Mouse (Mus musculus): ENCODE results near the gene Gm29666. TPM values are rescaled to one million over a fixed set of nuclear protein-coding genes. Genes with fewer than 3 reads are reported as not detected.

Gm29666 gene
- polyA plus RNA-seq, 1 experiment from 2014 or later: 0.13 TPM

DNA sequence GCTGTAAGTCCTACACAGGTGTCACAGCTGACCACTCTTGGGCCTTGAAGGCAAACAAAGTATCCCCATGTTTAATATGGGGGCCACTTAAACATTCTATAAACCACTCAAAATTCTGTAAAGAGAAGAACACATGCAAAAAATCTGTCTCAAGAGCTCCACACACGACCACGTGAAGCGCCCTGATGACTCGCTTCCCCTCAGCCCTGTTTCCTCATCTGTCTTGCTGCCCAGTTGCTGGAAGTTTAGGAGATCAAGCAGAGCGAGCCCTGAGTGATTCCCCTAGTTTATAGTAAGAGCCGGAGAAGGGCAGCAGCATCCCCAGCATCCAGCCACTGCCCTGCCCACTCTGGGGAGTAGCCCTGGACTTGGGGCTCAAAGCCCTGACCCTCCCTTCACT is 40.1 kb upstream of the Gm29666 start:
- H3K9ac ChIP-seq (replicated peaks): no peak overlapping the region
- H3K4me3 ChIP-seq (ENCODE audit: low read depth, low read length): no peak overlapping the region
- no peak overlapping the region for H3K4me2 ChIP-seq (ENCODE audit: low read depth, low read length)
- no peaks in the 10 kb centered on the region for H3K9me3 ChIP-seq (ENCODE audit: low read length)
- H3K4me1 ChIP-seq (ENCODE audit: insufficient read depth): no peaks in the 10 kb centered on the region
- H3K27ac ChIP-seq (ENCODE audit: low read depth): no peak overlapping the region
- 0 out of 2 replicates have a peak, but pooled peaks cover 5% of the 10 kb centered on the region for H3K36me3 ChIP-seq (replicated peaks; ENCODE audit: insufficient read depth, low read length)
- DNase-seq (no peak), ATAC-seq (no peak)
- no peaks in the 10 kb centered on the region for H3K27me3 ChIP-seq (ENCODE audit: insufficient read depth, low read length)
- no peak for TF ChIP-seq CTCF (IDR thresholded peaks at IDR 0.05; ENCODE audit: low read depth)
- TF ChIP-seq EP300 (IDR thresholded peaks at IDR 0.05; ENCODE audit: low read depth): no peak
- 65% methylated on average over 6 of the region's 6 CpGs for WGBS (ENCODE audit: insufficient replicate concordance)

DNA sequence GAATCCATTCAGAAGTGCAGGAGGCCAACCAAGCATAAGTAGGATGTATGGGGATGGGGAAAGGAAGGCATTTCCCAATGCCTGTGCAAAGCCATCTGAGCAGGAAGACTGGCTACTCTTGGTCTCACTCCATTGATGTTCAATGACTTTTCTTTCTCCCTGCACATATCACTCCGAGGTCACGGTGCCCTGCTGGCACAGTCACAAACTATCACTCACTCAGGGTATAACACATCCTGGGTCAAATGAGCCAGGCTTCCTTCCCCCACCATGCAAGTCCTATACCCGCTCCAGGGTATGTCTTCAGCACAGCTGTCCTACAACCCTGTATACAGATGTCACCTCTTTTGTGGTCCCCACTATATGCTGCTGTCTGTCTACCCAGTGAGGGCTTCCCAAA is 38.5 kb upstream of the Gm29666 start:
- H3K27ac ChIP-seq (ENCODE audit: low read depth): no peak overlapping the region
- no peak for ATAC-seq
- no peaks in the 10 kb centered on the region for H3K27me3 ChIP-seq (ENCODE audit: insufficient read depth, low read length)
- H3K9ac ChIP-seq (replicated peaks): no peak overlapping the region
- no peak overlapping the region for H3K4me2 ChIP-seq (ENCODE audit: low read depth, low read length)
- no peaks in the 10 kb centered on the region for H3K4me1 ChIP-seq (ENCODE audit: insufficient read depth)
- no peak overlapping the region for H3K4me3 ChIP-seq (ENCODE audit: low read depth, low read length)
- TF ChIP-seq EP300 (IDR thresholded peaks at IDR 0.05; ENCODE audit: low read depth) (no peak), CTCF (IDR thresholded peaks at IDR 0.05; ENCODE audit: low read depth) (no peak)
- WGBS (ENCODE audit: insufficient replicate concordance): 77% methylated on average over 3 of the region's 3 CpGs
- H3K36me3 ChIP-seq (replicated peaks; ENCODE audit: insufficient read depth, low read length): peaks cover 10% of the 10 kb centered on the region
- no peaks in the 10 kb centered on the region for H3K9me3 ChIP-seq (ENCODE audit: low read length)
- no peak for DNase-seq

DNA sequence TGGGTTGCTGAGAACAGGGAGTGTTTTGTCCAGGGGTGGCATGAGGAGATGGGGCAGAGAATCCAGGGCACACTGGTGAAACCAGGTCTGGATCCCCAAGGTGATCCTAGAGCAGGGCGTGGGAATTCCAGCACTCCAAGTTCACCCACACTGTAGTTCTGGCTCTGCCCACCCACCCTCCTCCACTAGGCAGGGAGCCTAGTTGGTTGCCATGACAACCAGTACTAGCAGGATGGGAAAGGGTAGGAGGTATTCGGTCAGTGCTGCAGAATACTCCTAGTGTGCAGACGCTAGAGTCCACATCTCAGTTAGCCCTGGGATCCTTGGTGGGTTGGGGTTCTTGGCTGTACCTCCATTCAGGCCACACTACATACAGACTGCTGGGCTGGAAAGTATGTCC is 38.0 kb upstream of the Gm29666 start:
- Histone ChIP-seq H3K9ac (replicated peaks) (no peak overlapping the region), H3K9me3 (ENCODE audit: low read length) (no peaks in the 10 kb centered on the region), H3K4me2 (ENCODE audit: low read depth, low read length) (no peak overlapping the region), H3K36me3 (replicated peaks; ENCODE audit: insufficient read depth, low read length) (peaks cover 10% of the 10 kb centered on the region), H3K27ac (ENCODE audit: low read depth) (no peak overlapping the region), H3K4me1 (ENCODE audit: insufficient read depth) (no peaks in the 10 kb centered on the region), H3K4me3 (ENCODE audit: low read depth, low read length) (no peak overlapping the region), H3K27me3 (ENCODE audit: insufficient read depth, low read length) (no peaks in the 10 kb centered on the region)
- ATAC-seq (no peak), DNase-seq (no peak)
- TF ChIP-seq CTCF (IDR thresholded peaks at IDR 0.05; ENCODE audit: low read depth) (no peak), EP300 (IDR thresholded peaks at IDR 0.05; ENCODE audit: low read depth) (no peak)
- WGBS (ENCODE audit: insufficient replicate concordance): 74% methylated on average over 3 of the region's 3 CpGs

GRCm38 (mm10) chr15:84953259-84953658 is 33.4 kb upstream of the Gm29666 start:
- peaks cover 18% of the 10 kb centered on the region for H3K36me3 ChIP-seq (replicated peaks; ENCODE audit: insufficient read depth, low read length)

DNA sequence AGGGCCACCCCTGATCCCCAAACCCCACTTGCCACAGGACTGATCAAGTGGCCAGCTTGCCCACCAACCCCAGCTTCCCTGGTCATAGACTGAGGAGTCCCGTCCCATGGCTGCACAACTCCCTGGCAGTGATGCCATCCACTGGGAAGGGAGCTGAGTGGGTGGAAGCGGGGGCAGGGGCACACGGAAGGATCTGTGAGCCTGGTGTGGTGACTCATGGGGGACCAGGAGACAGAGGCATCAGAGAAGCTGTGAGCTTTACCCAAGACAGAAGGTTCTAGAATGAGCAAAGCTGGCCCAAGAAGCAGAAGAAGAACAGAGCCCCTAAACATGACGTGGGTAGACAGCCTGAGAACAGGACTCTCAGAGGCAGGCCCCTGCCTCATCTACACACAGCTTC is 30.2 kb upstream of the Gm29666 start:
- H3K27me3 ChIP-seq (ENCODE audit: insufficient read depth, low read length): no peaks in the 10 kb centered on the region
- H3K27ac ChIP-seq (ENCODE audit: low read depth): no peak overlapping the region
- no peak overlapping the region for H3K9ac ChIP-seq (replicated peaks)
- peaks cover 13% of the 10 kb centered on the region for H3K36me3 ChIP-seq (replicated peaks; ENCODE audit: insufficient read depth, low read length)
- ATAC-seq (no peak), DNase-seq (no peak)
- 81% methylated on average over 4 of the region's 4 CpGs for whole genome bisulfite sequencing (ENCODE audit: insufficient replicate concordance)
- no peak for TF ChIP-seq EP300 (IDR thresholded peaks at IDR 0.05; ENCODE audit: low read depth)
- no peak for TF ChIP-seq CTCF (IDR thresholded peaks at IDR 0.05; ENCODE audit: low read depth)
- no peaks in the 10 kb centered on the region for H3K9me3 ChIP-seq (ENCODE audit: low read length)
- H3K4me2 ChIP-seq (ENCODE audit: low read depth, low read length): no peak overlapping the region
- no peak overlapping the region for H3K4me3 ChIP-seq (ENCODE audit: low read depth, low read length)
- H3K4me1 ChIP-seq (ENCODE audit: insufficient read depth): no peaks in the 10 kb centered on the region

More at GRCm38 (mm10) chr15:84953259-84953658, 33.4 kb upstream of the Gm29666 start:
- no peak for DNase-seq
- Histone ChIP-seq H3K9me3 (ENCODE audit: low read length) (no peaks in the 10 kb centered on the region), H3K4me1 (ENCODE audit: insufficient read depth) (no peaks in the 10 kb centered on the region), H3K4me2 (ENCODE audit: low read depth, low read length) (no peak overlapping the region), H3K9ac (replicated peaks) (no peak overlapping the region), H3K4me3 (ENCODE audit: low read depth, low read length) (no peak overlapping the region), H3K27ac (ENCODE audit: low read depth) (no peak overlapping the region), H3K27me3 (ENCODE audit: insufficient read depth, low read length) (no peaks in the 10 kb centered on the region)
- 88% methylated on average over 11 of the region's 11 CpGs for WGBS (ENCODE audit: insufficient replicate concordance)
- TF ChIP-seq CTCF (IDR thresholded peaks at IDR 0.05; ENCODE audit: low read depth) (no peak), EP300 (IDR thresholded peaks at IDR 0.05; ENCODE audit: low read depth) (no peak)
- no peak for ATAC-seq

- H3K27me3 ChIP-seq (ENCODE audit: insufficient read depth, low read length): no peaks in the 10 kb centered on the region
- no peak overlapping the region for H3K27ac ChIP-seq (ENCODE audit: low read depth)
- H3K4me3 ChIP-seq (ENCODE audit: low read depth, low read length): no peak overlapping the region
- H3K4me1 ChIP-seq (ENCODE audit: insufficient read depth): no peaks in the 10 kb centered on the region
- ATAC-seq (no peak), DNase-seq (no peak)
- H3K9ac ChIP-seq (replicated peaks): no peak overlapping the region
- 90% methylated on average over 14 of the region's 14 CpGs for WGBS (ENCODE audit: insufficient replicate concordance)
- H3K4me2 ChIP-seq (ENCODE audit: low read depth, low read length): no peak overlapping the region
- no peaks in the 10 kb centered on the region for H3K9me3 ChIP-seq (ENCODE audit: low read length)
- H3K36me3 ChIP-seq (replicated peaks; ENCODE audit: insufficient read depth, low read length): peaks cover 13% of the 10 kb centered on the region
- TF ChIP-seq CTCF (IDR thresholded peaks at IDR 0.05; ENCODE audit: low read depth) (no peak), EP300 (IDR thresholded peaks at IDR 0.05; ENCODE audit: low read depth) (no peak)
Measured at GRCm38 (mm10) chr15:84948990-84949389, 29.2 kb upstream of the Gm29666 start.

GRCm38 (mm10) chr15:84944319-84944718 is 24.5 kb upstream of the Gm29666 start:
- Histone ChIP-seq H3K9ac (replicated peaks) (no peak overlapping the region), H3K4me1 (ENCODE audit: insufficient read depth) (no peaks in the 10 kb centered on the region), H3K4me2 (ENCODE audit: low read depth, low read length) (no peak overlapping the region), H3K36me3 (replicated peaks; ENCODE audit: insufficient read depth, low read length) (peaks cover 38% of the 10 kb centered on the region), H3K27ac (ENCODE audit: low read depth) (no peak overlapping the region), H3K4me3 (ENCODE audit: low read depth, low read length) (no peak overlapping the region), H3K9me3 (ENCODE audit: low read length) (no peaks in the 10 kb centered on the region), H3K27me3 (ENCODE audit: insufficient read depth, low read length) (no peaks in the 10 kb centered on the region)
- TF ChIP-seq CTCF (IDR thresholded peaks at IDR 0.05; ENCODE audit: low read depth) (no peak), EP300 (IDR thresholded peaks at IDR 0.05; ENCODE audit: low read depth) (no peak)
- WGBS (ENCODE audit: insufficient replicate concordance): 82% methylated on average over 5 of the region's 5 CpGs
- ATAC-seq: no peak
- DNase-seq: no peak
